Mouse (Mus musculus): ENCODE results near the gene B3gat2. TPM values are rescaled to one million over a fixed set of nuclear protein-coding genes. Genes with fewer than 3 reads are reported as not detected.

B3gat2 gene
- 10 to 100 TPM in 1 of 2 experiments, 1 to 10 TPM in 1; 9.0 to 10.2 TPM for total RNA-seq (2021)

DNA sequence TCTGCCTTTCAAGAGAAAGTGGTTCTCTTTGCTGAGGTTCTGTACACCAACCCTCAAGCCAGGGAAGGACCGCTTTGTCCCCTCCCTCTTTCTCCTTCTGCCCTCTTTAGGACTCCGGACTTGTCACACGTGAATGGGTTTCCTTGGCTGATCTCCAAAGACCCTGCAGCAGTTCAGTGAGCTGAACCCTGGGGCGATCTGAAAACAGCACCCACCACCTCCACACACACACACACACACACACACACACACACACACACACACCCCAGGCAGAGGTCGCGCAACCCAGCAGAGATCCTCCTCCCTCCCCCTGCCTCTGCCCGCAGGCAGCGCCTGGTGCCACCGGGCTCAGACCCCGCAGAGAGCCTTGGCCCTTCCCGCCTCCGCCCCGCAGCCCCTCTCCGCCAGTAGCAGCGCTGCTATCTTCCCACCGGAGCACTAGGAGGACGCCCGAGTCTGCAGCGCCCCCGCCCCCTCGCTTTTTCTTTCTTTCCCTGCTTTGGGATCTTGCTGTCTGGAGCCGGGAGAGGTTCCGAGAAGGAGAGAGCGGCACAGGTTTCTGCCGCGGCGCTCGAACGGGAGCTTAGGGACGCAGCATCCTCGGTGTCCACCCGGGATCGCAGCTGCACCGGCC, at the start of gene B3gat2:
Gene B3gat2 (plus strand): TSS at position 252 of the 634 bp plus-strand sequence.
- intact Hi-C loops (cut with DNase I): loop anchor here (2.0 to 10.0 kb wide), 2 partner anchors 31 to 273 kb away; no protein-coding TSS in a partner anchor
- DNase-seq (ENCODE audit: low spot score in 2 of 2): peak; percentile 25 to 39

DNA sequence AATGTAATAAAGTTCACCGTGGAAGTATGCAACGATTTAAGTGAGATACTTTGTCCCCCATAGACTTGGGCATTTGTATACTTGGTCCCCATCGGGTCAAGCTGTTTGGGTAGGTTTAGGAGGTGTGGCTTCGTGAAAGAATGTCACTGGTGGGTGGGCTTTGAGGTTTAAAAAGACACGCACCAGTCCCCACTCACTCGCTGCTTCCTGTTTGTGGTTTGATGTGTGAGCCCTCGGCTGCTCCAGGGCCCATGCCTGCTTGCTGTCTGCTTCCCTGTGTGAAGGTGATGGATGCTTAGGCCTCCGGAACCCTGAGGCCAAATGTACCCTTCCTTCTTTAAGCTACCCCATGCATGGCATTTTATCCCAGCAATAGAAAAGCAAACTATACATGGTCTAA, 41.2 kb upstream of the B3gat2 start:
- no peak for DNase-seq (ENCODE audit: low spot score in 2 of 2)
- intact Hi-C loops (cut with DNase I): no loop called here

DNA sequence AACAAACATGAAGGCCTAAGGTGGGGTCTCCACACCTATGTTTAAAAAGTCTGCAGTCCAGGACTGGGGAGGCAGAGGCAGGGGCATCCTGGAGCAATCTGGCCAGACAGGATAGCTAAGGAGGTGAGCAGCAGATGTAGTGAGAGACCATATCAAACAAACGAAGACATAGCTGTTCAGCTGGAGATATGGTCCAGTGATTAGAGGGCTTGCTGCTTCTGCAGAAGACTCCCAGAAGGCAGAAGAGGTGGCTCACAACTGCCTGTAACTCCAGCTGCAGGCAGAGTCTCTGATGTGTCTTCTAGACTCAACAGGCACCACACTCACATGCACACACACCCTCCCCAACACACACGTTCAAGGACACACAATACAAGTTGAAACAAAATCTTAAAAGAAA, 40.5 kb upstream of the B3gat2 start:
- intact Hi-C loops (cut with DNase I): no loop called here
- no peak for DNase-seq (ENCODE audit: low spot score in 2 of 2)

DNA sequence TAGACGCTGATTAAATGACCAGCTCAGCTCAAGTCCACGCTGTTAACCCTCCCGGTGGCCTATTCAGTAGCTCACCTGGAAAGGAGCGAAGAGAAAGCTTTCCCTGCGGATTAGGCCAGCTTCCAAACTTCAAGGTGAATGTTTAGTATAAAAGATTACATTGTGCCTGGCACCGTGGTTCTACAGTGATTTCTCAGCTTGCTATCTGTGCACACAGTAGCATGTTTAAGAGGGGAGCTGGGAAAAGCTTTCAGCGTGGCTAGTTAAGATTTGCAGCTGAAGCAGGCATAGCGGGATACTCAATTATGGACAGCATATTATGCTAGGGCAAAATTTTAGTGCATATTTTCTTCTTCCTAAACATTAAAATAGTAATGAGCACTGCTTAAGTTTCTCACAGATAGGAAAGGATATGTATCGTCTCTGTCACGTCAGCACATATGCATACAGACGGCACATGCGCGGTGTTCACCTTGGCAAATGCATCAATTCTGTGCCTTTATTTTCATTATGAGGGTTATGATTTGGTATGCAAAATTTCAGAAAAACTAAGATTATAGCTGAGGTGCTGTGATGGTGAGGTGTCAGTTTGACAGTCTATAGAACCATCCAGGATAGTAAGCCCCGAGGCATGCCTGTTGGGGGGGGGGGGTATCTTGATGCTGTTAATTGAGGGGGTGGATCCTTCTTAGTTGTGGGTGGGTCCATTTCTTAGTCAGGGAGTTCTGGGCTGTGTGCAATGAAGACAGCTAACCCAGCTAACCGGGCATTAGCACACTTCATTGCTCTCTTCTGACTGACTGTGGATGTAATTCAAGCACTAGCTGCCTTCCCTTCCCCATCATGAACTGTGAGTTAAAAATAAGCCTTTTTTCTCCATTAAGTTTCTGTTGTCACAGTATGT, 38.8 kb upstream of the B3gat2 start:
- no peak for DNase-seq (ENCODE audit: low spot score in 2 of 2)
- intact Hi-C loops (cut with DNase I): no loop called here

DNA sequence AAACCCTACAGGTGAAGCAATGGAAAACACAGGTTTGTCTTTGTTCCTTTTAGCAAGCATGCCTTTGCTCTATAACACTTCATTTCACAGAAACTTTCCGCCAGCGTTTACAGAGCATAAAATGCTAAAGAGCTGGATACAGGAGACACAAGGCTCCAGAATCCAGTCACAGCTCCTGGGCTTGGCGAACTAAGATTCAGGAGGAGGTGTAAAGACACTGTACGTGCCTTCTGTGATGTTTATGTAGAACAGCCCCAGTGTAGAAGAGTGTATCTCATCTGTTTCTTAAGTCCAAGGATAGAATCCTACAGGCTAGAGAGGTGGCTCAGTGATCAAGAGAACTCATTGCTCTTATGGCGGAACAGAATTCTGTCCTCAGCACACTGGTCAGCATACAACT, 30.2 kb upstream of the B3gat2 start:
- intact Hi-C loops (cut with DNase I): no loop called here
- no peak for DNase-seq (ENCODE audit: low spot score in 2 of 2)

DNA sequence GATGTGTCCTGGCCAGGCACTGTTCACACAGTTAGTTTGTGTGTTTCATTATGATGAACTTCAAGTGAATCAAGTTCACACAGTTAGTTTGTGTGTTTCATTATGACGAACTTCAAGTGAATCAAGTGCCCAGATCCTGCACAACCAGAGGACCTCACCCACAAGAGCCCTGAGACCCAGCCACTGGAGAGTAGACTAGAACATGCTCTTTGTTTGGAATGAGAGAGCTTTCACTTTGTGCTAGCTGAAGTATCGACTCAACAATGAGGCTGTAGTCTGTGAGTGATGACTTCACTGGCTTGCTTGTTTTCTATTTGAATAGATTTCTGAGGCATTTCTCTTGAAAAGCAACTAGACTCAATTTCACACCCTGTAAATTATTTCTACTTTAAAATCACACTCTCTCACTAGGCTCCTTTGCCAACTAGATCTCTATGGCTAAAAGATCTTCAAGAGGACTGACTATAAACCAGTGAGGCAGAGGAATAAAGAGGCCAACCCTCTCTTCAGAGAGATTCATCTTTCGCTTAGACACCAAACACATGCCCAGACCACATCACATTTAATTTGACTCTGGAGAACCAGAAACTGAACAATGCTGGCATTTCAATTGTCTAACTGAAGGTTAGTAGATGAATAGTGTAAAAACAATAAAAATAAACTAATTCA, 10.6 kb upstream of the B3gat2 start:
- intact Hi-C loops (cut with DNase I): no loop called here
- DNase-seq (ENCODE audit: low spot score in 2 of 2): no peak

DNA sequence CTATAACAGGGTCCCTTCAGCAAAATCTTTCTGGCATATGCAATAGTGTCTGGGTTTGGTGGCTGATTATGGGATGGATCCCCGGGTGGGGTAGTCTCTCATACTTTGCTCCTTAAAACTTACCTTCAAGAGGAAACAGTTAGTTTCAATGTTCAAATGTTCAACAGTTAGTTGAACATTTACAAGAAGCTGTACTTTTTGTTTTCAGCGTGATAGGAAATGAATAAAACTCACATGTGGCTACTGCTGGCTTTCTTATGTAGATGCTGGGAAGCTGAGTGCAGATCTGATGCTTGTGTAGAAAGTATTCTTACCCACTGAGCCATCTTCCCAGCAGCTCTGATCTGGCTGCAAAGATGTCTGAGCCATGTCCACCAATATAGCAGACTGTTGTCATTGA, 8.5 kb upstream of the B3gat2 start:
- intact Hi-C loops (cut with DNase I): no loop called here
- DNase-seq (ENCODE audit: low spot score in 2 of 2): no peak

DNA sequence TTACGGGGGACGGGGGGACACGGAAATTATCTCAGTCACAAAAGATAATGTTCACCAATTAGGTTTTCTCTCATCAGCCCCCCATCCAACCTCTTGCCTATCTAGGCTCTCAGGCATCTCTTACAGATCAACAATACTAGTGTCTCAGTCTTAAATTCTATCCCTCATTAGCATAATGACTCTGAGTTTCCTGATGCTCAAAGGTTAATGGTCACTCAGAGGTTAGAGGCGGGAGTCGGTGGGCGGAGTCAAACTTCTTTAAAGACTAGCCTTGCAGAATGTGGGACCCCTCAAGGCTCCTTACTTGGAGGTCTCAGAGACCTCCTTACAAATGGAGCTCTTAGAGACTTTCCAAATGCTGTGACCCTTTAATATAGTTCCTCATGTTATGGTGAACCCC, 8.0 kb upstream of the B3gat2 start:
- no peak for DNase-seq (ENCODE audit: low spot score in 2 of 2)
- intact Hi-C loops (cut with DNase I): no loop called here

DNA sequence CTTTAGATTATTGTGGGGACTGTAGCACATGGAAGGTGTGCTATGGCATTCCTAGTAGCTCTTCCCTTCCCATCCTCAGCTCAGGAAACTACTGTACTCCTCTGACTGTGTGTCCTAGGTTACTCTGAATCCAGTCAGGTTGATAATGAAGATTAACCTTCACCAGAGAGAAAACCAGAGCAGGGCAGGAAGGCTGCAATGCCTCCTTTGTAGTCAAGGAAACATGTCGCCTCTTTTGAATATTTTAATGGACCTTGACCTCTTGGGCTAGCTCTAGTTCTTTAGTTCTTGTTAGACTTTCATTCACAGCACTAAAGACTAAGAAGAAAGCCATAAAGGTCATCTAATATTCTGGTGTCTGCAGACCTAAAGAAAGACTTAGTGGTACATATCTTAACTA, 7.2 kb upstream of the B3gat2 start:
- DNase-seq (ENCODE audit: low spot score in 2 of 2): no peak
- intact Hi-C loops (cut with DNase I): no loop called here

DNA sequence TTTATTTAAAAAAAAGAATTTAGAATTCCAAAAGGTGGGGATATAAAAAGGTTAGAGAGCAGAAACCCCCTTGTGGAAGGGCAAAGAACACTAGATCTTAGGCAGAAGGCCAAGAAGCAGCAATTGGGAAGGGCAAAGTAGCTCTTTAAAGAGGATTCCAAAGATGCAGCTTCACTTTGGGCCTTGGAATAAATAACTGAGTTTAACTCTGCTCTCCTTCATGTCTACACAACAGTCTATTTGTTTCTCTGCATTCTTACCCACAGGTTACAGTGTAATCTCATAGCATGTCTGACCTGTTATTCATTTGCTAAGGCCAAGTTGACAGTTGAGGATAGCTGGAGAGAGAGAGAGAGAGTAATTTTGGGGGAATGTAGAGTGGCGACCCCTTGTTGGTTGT, 6.6 kb upstream of the B3gat2 start:
- intact Hi-C loops (cut with DNase I): no loop called here
- DNase-seq (ENCODE audit: low spot score in 2 of 2): no peak

DNA sequence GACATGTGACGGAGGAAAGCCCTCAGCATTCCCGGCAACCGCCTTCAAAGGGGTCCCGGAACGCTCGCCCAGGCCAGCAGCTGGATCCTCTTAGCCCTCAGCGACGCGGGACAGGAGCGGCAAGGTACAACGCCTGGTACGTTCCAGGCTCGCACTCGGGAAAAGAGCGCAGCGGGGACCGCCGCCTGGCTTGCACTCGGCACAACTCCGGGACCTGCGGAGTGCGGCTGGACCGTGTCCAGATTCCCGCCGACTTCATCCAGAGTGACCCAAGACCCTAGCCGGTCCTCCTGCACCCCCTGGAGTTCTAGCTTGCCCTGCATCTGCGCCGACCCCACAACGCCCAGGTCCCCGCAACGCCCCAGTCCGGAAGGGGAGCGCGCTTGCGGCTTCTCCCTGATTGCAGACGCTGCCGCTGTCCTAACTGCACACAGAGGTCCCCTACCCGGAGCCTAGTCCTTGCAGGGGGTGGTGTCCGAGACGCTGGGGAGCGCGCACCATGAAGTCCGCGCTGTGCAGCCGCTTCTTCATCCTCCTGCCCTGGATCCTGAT, 659 bp downstream of the B3gat2 start:
- peak; percentile 24 to 33 for DNase-seq (ENCODE audit: low spot score in 2 of 2)
- intact Hi-C loops (cut with DNase I): loop anchor here (2.0 to 10.0 kb wide), 2 partner anchors 31 to 273 kb away; no protein-coding TSS in a partner anchor

DNA sequence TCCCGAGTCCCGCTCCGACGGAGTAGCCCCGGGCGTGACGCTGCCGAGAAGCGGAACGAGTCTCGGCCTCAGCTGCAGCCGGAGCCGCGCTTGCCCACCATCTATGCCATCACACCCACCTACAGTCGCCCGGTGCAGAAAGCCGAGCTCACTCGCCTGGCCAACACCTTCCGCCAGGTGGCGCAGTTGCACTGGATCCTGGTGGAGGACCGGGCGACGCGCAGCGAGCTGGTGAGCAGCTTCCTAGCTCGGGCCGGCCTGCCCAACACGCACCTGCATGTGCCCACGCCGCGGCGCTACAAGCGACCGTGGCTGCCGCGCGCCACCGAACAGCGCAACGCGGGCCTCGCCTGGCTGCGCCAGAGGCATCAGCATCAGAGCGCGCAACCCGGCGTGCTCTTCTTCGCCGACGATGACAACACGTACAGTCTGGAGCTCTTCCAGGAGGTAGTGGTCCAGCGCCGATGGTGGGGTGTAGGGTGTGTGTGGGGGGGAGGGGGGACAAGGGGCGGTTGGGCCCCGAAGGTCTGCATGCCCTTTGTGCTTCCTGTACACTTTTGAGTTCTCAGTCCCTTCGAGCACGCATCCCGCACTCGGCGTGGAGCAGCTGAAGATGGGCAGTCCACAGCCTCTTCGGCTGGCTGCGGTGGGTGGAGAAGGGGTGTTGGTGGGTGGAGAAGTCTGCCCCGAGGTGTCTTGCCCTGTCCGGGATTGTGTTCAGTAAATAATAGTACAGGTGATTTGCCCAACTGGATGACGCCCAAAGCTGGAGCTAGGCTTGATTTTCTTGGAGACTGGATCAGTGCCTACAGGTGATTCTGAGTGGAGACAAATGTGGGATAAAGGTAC, 1.5 kb downstream of the B3gat2 start:
- DNase-seq (ENCODE audit: low spot score in 2 of 2): peak; percentile 91 to 94
- intact Hi-C loops (cut with DNase I): loop anchor here (2.0 to 10.0 kb wide), 2 partner anchors 30 to 272 kb away; no protein-coding TSS in a partner anchor

DNA sequence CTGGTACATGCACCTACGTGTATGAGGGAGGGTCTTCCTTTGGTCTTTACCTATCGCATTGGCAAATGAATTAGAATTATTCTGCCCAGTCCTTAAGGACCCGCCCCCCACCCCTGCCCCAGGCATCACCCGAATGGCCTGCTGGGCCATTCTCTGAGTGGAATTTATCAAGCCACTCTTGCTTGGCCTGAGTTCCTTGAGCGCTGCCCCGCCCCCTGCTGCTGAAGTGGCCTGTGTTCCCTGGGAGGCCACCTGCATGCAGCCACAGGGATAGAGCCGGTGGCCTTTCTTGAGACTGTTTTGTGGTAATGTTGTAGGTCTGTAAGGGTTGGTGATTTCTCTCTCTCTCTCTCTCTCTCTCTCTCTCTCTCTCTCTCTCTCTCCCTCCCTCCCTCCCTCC, 2.2 kb downstream of the B3gat2 start:
- no peak for DNase-seq (ENCODE audit: low spot score in 2 of 2)

DNA sequence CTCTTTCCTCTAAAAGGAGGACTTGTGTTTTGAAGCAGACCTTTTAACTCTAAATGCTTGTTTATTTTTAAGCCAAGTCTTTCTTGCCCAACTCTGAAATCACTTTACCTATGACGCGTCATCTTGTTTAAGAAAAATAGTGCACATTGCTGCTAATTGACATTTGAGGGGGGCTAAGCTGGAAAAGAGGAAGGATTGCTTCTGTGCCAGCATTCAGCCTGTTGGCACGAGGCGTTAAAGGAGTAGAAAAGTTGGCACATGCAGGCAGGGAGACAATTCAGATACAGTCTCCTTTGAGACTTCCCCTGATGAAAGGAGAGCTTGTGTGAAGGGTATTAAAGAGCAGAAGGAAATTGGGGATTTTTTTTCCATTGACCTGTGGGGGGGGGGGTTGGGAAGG, 3.2 kb downstream of the B3gat2 start:
- intact Hi-C loops (cut with DNase I): loop anchor here (10.0 kb wide), 1 partner anchor 270 kb away; no protein-coding TSS in a partner anchor
- no peak for DNase-seq (ENCODE audit: low spot score in 2 of 2)

More for the DNA sequence above, 2.2 kb downstream of the B3gat2 start:
- intact Hi-C loops (cut with DNase I): loop anchor here (2.0 to 10.0 kb wide), 2 partner anchors 29 to 271 kb away; no protein-coding TSS in a partner anchor

DNA sequence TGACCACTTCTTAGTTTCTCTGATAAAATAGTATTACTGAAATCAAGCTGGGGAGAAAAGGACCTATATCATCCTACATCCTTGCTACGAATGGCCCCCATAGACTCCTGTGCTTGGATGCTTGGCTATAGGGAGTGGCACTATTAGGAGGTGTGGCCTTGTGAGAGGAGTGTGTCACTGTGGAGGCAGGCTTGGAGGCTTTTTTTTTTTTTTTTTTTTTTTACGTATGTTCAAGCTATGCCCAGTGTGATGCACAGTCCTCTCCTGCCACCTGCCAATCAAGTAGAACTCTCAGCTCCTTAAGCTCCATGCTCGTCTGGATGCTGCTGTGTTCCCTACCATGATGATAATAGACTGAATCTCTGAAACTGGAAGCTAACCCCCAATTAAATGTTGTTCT, 11.5 kb downstream of the B3gat2 start:
- no peak for DNase-seq (ENCODE audit: low spot score in 2 of 2)
- intact Hi-C loops (cut with DNase I): no loop called here

DNA sequence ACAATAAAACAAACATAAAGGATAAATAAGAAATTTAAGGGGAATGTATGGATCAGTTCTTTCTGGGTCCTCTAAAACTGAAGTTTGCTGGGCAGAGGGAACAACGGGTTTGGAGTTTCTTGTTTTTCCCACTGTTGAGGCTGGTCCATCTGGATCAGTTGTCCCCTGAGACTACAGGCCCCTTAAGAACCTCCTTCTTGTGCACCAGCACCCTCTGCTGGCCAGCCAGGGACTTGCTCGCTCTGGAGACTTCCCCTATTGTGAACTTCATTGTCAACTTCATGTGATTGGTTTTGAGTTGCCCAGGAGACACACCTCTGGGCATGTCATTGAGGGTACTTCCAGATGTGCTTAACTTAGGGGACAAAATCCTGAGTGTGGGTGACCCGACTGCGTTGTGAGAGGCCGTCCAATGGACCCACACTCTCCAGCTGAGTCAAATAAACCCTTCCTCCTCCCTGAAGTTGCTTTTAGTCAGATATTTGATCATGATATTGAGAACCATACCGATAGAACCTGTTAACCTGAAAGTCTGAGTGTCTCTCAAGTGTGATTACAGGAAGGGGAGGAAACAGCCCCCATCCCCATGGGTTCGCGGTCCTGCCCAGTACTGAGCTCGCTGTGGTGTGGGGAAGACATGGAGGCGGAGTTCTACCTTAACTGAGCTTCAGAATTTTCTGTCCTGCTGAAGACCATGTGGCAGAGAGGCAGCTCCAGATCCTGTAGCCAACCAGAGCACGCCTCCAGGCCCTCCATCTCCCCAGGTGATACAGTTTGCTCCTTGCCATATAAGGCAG, 31.4 kb downstream of the B3gat2 start:
- intact Hi-C loops (cut with DNase I): loop anchor here (2.0 to 5.0 kb wide), 2 partner anchors 30 to 86 kb away; no protein-coding TSS in a partner anchor
- DNase-seq (ENCODE audit: low spot score in 2 of 2): peak; percentile 51 to 53

DNA sequence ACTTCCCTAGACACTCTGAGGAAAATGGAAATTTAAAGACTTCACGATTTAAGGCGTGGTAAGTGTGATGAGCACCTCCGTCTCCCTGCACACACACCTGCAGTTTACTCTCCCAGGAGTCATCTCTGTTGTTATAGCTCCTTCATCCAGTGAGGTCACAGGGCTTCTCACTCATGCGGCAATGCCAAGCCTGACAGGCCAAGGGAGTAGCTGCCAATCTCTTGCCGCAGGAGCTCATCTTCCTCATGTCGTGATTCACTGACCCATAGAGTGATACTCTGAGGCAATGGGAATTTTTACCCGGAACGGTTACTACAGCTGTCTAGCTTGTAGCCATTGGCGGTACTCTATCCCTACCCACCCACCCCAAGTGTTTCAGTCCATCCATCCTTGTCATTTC, 36.8 kb downstream of the B3gat2 start:
- intact Hi-C loops (cut with DNase I): no loop called here
- no peak for DNase-seq (ENCODE audit: low spot score in 2 of 2)

DNA sequence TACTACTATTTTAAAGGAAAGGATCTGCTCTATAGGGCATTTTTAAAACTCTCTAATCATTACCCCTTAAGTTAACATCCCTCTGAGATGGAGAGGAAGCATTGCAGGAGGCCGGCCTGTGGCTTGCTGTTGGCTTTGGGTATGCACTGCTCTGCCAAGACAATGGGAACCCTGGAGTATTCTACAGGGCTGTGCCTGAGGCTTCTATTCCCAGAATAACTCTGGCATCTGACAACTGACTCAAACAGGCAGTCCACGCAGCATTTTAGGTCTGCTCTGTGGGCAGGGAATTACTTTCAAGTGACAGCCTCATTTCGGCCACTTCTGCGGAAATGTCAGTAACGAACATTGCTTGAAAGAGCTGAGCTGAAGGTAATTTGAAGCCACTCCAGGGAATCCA, 60.1 kb downstream of the B3gat2 start:
- DNase-seq (ENCODE audit: low spot score in 2 of 2): no peak
- intact Hi-C loops (cut with DNase I): loop anchor here (10.0 kb wide), 1 partner anchor 353 kb away; the partner anchor contains the start of gene Col9a1

Data from left cerebral cortex, postnatal 36 days (tissue).